Mouse (Mus musculus) lung, embryonic 14.5 days (tissue): ENCODE data around the gene Vpreb3. TPM values are rescaled to one million over a fixed set of nuclear protein-coding genes. Genes with fewer than 3 reads are reported as not detected.

Source experiments
- ATAC-seq: fragments of 200-750 bp; cut with Nextera tagmentation; 2 replicates; pipeline ENCODE4 v1.8.0; 2017; ENCODE audit warnings: mild to moderate bottlenecking, moderate TSS enrichment, moderate library complexity; ENCODE audit not compliant: insufficient read depth
- DNase-seq: peaks from one replicate; pipeline ENCODE4 v3.0.0-alpha.2; 2015
- H3K27ac ChIP-seq: fragments of 300-500 bp; sonication (generic); 2 replicates; pipeline ENCODE4 v1.5.1; 2014; ENCODE audit warnings: low read depth, mild to moderate bottlenecking, moderate library complexity
- H3K27me3 ChIP-seq: fragments of 300-500 bp; sonication (generic); 2 replicates; pipeline ENCODE4 v1.6.1; 2014; ENCODE audit warnings: low read length, control low read depth; ENCODE audit not compliant: insufficient read depth
- H3K36me3 ChIP-seq: fragments of 300-500 bp; sonication (generic); 2 replicates; pipeline ENCODE4 v1.6.1; 2014; ENCODE audit warnings: control low read depth; ENCODE audit not compliant: insufficient read depth
- H3K4me1 ChIP-seq: fragments of 300-500 bp; sonication (generic); 2 replicates; pipeline ENCODE4 v1.6.1; 2014; ENCODE audit warnings: antibody characterized with exemption, control low read depth; ENCODE audit not compliant: insufficient read depth
- H3K4me2 ChIP-seq: fragments of 300-500 bp; sonication (generic); 2 replicates; pipeline ENCODE4 v1.6.1; 2014; ENCODE audit warnings: mild to moderate bottlenecking
- H3K4me3 ChIP-seq: fragments of 300-500 bp; sonication (generic); 2 replicates; pipeline ENCODE4 v1.5.1; 2014; ENCODE audit warnings: low read depth, low read length
- H3K9ac ChIP-seq: fragments of 300-500 bp; sonication (generic); 2 replicates; pipeline ENCODE4 v1.6.1; 2014
- H3K9me3 ChIP-seq: fragments of 300-500 bp; sonication (generic); 2 replicates; pipeline ENCODE4 v1.6.1; 2016; ENCODE audit warnings: low read depth, low read length, control low read depth
- CTCF ChIP-seq: IDR thresholded peaks from 2 replicates; pipeline ENCODE4 v1.5.1; 2016; ENCODE audit warnings: antibody characterized with exemption, low read depth
- WGBS: fragments of 180-500 bp; shearing (Covaris S2); extraction: QIAGEN DNeasy Blood & Tissue Kit; methylation state at CpG from one replicate; pipeline ENCODE4 v1.1.7; 2014; 5-methylcytosine and 5-hydroxymethylcytosine counted together
- polyA plus RNA-seq: library from polyadenylated mRNA; unstranded; fragments of >200 nt; fragmentation: Nextera tagmentation; extraction: Ambion mirVana; gene quantifications from 2 replicates; pipeline ENCODE4 v1.2.1, GENCODE M21; 2014

Gene Vpreb3
- polyA plus RNA-seq, 1 experiment from 2014 or later, result 0.63 TPM

DNA sequence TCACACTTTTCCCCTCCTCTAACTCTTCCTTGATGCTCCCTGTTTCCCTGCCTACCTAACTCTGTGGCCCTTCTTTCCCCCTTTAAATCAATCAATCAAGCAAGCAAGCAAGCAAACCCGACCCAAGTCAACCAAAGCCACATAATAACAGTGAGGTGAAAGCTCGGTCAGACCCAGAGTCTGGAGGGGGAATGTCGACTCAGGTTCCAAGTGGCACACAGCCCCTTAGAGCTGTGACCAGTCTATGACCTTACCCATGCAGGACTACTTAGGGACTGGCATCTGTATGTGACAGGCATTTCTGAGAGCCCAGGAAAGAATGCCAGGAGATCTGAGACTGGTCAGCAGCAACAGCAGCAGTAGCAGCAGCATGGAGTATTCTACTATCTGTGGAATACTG, 53.5 kb downstream of the Vpreb3 start:
- H3K27me3 ChIP-seq, result no peaks in the 10 kb centered on the region
- no peak overlapping the region for H3K4me3 ChIP-seq
- no peak for TF ChIP-seq CTCF
- no peaks in the 10 kb centered on the region for H3K4me1 ChIP-seq
- ATAC-seq (no peak), DNase-seq (no peak)
- no peak overlapping the region for H3K4me2 ChIP-seq
- H3K9ac ChIP-seq, result no peak overlapping the region
- no peak overlapping the region for H3K27ac ChIP-seq
- H3K36me3 ChIP-seq, result no peaks in the 10 kb centered on the region
- 10% methylated on average over 3 of the region's 3 CpGs for WGBS
- H3K9me3 ChIP-seq, result no peaks in the 10 kb centered on the region

Other genes starting within 250 kb of the Vpreb3 start
- gene Cabin1, start 178.7 kb upstream of the Vpreb3 start, polyA plus RNA-seq, result 41.1 and 50.0 TPM in 2 replicates
- gene Ddt, start 169.6 kb upstream of the Vpreb3 start, polyA plus RNA-seq, result 61.6 and 71.6 TPM in 2 replicates
- gene Gm20441, start 162.1 kb upstream of the Vpreb3 start, polyA plus RNA-seq, result not detected in 2 replicates
- 18.9 and 19.8 TPM in 2 replicates for gene Gstt3, start 161.6 kb upstream of the Vpreb3 start, polyA plus RNA-seq
- gene Gstt1, start 144.5 kb upstream of the Vpreb3 start, polyA plus RNA-seq, result 23.5 and 24.8 TPM in 2 replicates
- not detected in 2 replicates for gene Gstt4, start 120.5 kb upstream of the Vpreb3 start, polyA plus RNA-seq
- gene Gstt2, start 105.6 kb upstream of the Vpreb3 start, polyA plus RNA-seq, result 28.0 and 29.8 TPM in 2 replicates
- 2,116 and 2,356 TPM in 2 replicates for gene Mif, start 82.8 kb upstream of the Vpreb3 start, polyA plus RNA-seq
- gene Derl3, start 49.6 kb upstream of the Vpreb3 start, polyA plus RNA-seq, result 1.9 and 2.0 TPM in 2 replicates
- 199 and 219 TPM in 2 replicates for gene Smarcb1, start 21.4 kb upstream of the Vpreb3 start, polyA plus RNA-seq
- 24.3 and 35.2 TPM in 2 replicates for gene Chchd10, start 9.9 kb upstream of the Vpreb3 start, polyA plus RNA-seq
- gene Mmp11, start 6.6 kb upstream of the Vpreb3 start, polyA plus RNA-seq, result 61.8 and 61.9 TPM in 2 replicates
- 0.30 and 0.39 TPM in 2 replicates for gene Gm867, start 2.4 kb upstream of the Vpreb3 start, polyA plus RNA-seq
- gene Gm5134, start 11.5 kb downstream of the Vpreb3 start, polyA plus RNA-seq, result 0.14 TPM in 1 of 2 replicates, not detected in the other
- 24.9 and 26.2 TPM in 2 replicates for gene Zfp280b, start 89.6 kb downstream of the Vpreb3 start, polyA plus RNA-seq
- gene Slc5a4b, start 167.9 kb downstream of the Vpreb3 start, polyA plus RNA-seq, result not detected in 2 replicates
- not detected in 2 replicates for gene Slc5a4a, start 204.4 kb downstream of the Vpreb3 start, polyA plus RNA-seq